Mouse (Mus musculus): Measurements from ENCODE around the gene 1700049E17Rik2. TPM values are rescaled to one million over a fixed set of nuclear protein-coding genes. Genes with fewer than 3 reads are reported as not detected.

The 1700049E17Rik2 gene
- under 1 TPM; 0.29 to 0.44 TPM for polyA plus RNA-seq (2017; shearing (Covaris generic))

DNA sequence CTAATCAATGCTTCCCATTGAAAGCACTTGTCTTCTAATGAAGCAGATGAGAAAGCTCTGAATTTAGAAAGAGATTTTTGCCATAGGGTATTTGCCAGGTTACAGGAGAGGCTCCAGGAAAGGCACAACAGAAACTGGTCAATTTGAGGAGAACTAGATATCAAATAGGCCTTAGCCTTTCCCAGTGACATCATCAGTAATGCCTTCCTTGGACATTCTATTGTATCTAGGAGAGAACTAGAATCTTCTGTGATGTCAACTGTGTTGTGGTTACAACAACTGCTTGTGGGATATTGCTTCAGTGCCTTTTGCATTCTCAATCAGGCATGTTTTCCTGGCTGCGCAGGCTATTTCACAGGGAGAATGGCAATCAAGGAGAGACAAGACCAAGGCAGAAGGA is at the start of gene 1700049E17Rik2:
TSS of gene 1700049E17Rik2 (plus strand) at position 301 of the 400 bp plus-strand sequence.

DNA sequence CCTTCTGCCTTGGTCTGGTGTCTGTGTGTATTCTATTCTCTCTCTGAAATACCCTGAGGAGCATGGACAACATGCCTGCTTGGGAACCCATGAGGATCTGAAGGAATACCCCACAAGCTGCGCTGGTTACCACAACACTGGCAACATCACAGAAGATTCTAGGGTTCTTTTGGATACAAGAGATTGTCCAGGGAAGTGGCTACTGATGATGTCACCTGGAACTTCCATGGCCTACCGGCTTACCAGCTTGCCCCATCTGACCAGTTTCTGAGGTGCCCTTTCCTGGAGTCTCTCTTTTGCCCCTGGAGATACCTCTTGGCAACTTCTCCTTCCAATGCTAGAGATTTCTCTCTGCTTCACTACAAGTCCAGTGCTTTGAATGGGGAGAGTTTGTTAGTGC is 17.5 kb upstream of the 1700049E17Rik2 start, which contains the start of gene Gm7970:
TSS of gene Gm7970 (minus strand) at position 101 of the 400 bp plus-strand sequence.

DNA sequence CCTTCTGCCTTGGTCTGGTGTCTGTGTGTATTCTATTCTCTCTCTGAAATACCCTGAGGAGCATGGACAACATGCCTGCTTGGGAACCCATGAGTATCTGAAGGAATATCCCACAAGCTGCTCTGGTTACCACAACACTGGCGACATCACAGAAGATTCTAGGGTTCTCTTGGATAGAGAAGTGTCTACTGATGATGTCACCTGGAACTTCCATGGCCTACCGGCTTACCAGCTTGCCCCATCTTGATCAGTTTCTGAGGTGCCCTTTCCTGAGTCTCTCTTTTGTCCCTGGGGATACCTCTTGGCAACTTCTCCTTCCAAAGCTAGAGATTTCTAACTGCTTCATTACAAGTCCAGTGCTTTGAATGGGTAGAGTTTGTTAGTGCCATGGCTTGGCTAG is 51.5 kb downstream of the 1700049E17Rik2 start, which contains the start of gene Gm3072:
TSS of gene Gm3072 (minus strand) at position 101 of the 400 bp plus-strand sequence.

Other genes with a start within 250 kb of the 1700049E17Rik2 start
- gene Gm5798, start 224.6 kb upstream of the 1700049E17Rik2 start, polyA plus RNA-seq (2017; shearing (Covaris generic)): under 1 TPM in 1 of 2 experiments, not detected in 1; 0.88 TPM
- not detected for gene Gm7945, start 186.8 kb upstream of the 1700049E17Rik2 start, polyA plus RNA-seq (2017; shearing (Covaris generic))
- gene Gm6482, start 164.9 kb upstream of the 1700049E17Rik2 start, polyA plus RNA-seq (2017; shearing (Covaris generic)): not detected
- gene Gm7954, start 119.7 kb upstream of the 1700049E17Rik2 start, polyA plus RNA-seq (2017; shearing (Covaris generic)): not detected
- gene Gm3486, start 83.7 kb upstream of the 1700049E17Rik2 start, polyA plus RNA-seq (2017; shearing (Covaris generic)): not detected
- not detected for gene Gm7970, start 17.6 kb upstream of the 1700049E17Rik2 start, polyA plus RNA-seq (2017; shearing (Covaris generic))
- under 1 TPM in 1 of 2 experiments, not detected in 1; 0.43 TPM for gene Gm3072, start 51.4 kb downstream of the 1700049E17Rik2 start, polyA plus RNA-seq (2017; shearing (Covaris generic))
- gene Gm3676, start 73.3 kb downstream of the 1700049E17Rik2 start, polyA plus RNA-seq (2017; shearing (Covaris generic)): not detected
- under 1 TPM in 1 of 2 experiments, not detected in 1; 0.29 TPM for gene Gm8068, start 128.7 kb downstream of the 1700049E17Rik2 start, polyA plus RNA-seq (2017; shearing (Covaris generic))
- gene Gm7929, start 177.4 kb downstream of the 1700049E17Rik2 start, polyA plus RNA-seq (2017; shearing (Covaris generic)): not detected
- gene Gm47189, start 199.2 kb downstream of the 1700049E17Rik2 start, polyA plus RNA-seq (2017; shearing (Covaris generic)): not detected